Mouse (Mus musculus): ENCODE data around the gene Uba7. TPM values are rescaled to one million over a fixed set of nuclear protein-coding genes. Genes with fewer than 3 reads are reported as not detected.
"Not testable (repeated sequence)": the region's sequence is repeated elsewhere in the genome, so short reads cannot be mapped to it uniquely, and the experiment has no call there.

The Uba7 gene
- polyA plus RNA-seq, 1 experiment from 2014 or later: 20.6 TPM

DNA sequence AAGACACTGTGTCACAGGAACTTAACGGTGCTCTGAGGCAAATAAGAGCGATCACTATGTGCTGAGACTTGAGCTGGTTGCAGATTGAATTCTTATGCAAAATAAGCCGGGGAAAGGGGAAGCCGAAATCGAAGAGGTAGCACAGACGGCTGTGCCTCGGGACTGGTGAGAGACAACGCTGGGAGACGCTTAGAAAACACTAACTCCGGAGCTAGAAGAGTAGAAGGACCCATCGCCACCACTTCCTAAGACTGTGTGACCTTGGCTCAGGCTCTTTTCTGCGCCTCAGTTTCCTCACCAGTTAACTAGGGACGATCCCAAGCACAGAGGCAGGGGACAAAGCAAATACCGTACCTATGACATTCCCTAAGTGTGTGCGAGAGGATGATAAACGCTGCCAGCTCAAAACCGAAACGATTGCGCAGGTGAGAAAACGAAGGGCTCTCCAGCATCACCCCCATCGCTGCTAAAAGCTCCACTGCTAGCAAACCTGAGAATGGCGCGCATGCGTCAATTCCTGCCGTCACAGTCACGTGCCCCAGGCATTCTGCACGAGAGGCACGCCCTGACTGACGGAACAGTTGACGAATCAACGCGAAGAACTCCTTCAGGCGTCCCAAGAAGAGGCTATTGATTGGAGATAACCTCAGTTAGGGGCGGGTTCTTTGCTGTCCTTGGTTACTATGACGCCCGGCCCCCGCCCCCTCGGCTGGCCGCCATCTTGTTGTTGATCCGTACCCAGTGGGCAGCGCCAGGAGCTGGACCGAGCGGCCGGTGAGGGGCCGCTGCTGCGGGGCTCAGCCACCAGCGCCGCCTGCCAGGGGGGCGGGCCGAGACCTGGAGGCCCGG lies 26.8 kb downstream of the Uba7 start, which contains the start of gene Ip6k1:
Gene Ip6k1 (plus strand): TSS at position 580 of the 849 bp plus-strand sequence.
- WGBS: under 1% methylated on average over 51 of the region's 51 CpGs
- H3K9ac ChIP-seq (ENCODE audit: low read length): peak within 1 kb of the TSS; percentile 100
- ATAC-seq (ENCODE audit: low read depth): peak; percentile 100
- peaks cover 14% of the 10 kb centered on the region for H3K4me1 ChIP-seq (replicated peaks; ENCODE audit: control insufficient read depth, insufficient read depth, low read length)
- H3K36me3 ChIP-seq (ENCODE audit: control insufficient read depth, insufficient read depth, low read length): no peaks in the 10 kb centered on the region
- peak within 1 kb of the TSS; percentile 99 for H3K4me3 ChIP-seq (ENCODE audit: low read length)
- peak within 1 kb of the TSS; percentile 69 for H3K4me2 ChIP-seq (ENCODE audit: low read depth, low read length)
- no peaks in the 10 kb centered on the region for H3K27me3 ChIP-seq (ENCODE audit: control insufficient read depth, insufficient read depth, low read depth, low read length)
- no peaks in the 10 kb centered on the region for H3K9me3 ChIP-seq (ENCODE audit: control insufficient read depth, low read length)
- peak within 1 kb of the TSS; percentile 94 for H3K27ac ChIP-seq (ENCODE audit: low read length)

DNA sequence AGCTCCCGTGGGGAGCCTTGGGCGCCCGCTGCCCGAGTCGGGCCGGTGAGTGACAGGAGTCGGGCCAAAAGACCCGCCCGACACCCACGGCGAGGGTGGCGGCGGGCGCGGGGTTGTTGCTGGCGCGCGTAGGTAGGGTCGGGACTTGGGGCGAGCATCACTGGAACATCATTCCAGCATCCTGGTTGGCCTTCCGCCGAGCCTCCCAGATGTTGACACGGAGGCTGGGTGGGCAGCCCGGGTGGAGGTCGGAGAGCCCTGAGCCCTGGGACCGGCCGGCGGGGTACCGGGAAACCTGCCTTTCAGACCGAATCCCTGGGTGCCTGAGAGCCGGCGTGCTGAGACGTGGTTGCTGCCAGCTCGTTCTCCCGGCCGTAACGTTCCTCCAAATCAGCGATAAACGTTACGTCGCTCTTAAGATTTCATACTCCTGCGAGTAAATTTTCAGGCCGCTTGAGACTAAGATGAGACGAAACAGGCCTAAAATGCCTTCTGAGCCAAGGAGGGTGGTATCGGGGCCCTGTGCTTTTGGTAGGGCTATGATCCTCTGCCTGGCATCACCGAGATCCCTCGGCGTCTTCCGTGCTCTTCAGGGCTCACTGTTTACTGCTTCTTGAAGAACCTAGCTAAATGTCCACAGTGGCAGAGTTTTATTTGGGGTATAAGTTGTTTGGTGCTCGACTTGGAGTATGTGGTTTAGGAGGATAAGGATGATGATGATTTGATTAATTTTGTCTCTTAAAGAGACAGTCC lies 27.6 kb downstream of the Uba7 start:
- H3K4me1 ChIP-seq (replicated peaks; ENCODE audit: control insufficient read depth, insufficient read depth, low read length): peaks cover 15% of the 10 kb centered on the region
- peak; percentile 34; the same call in 1 of the 2 replicates for ATAC-seq (ENCODE audit: low read depth)
- H3K4me2 ChIP-seq (ENCODE audit: low read depth, low read length): peak overlapping the region; percentile 66
- H3K27ac ChIP-seq (ENCODE audit: low read length): peak overlapping the region; percentile 94
- peak overlapping the region; percentile 100 for H3K9ac ChIP-seq (ENCODE audit: low read length)
- H3K4me3 ChIP-seq (ENCODE audit: low read length): peak overlapping the region; percentile 99
- H3K9me3 ChIP-seq (ENCODE audit: control insufficient read depth, low read length): no peaks in the 10 kb centered on the region
- whole genome bisulfite sequencing: under 1% methylated on average over 50 of the region's 50 CpGs
- no peaks in the 10 kb centered on the region for H3K27me3 ChIP-seq (ENCODE audit: control insufficient read depth, insufficient read depth, low read depth, low read length)
- no peaks in the 10 kb centered on the region for H3K36me3 ChIP-seq (ENCODE audit: control insufficient read depth, insufficient read depth, low read length)

DNA sequence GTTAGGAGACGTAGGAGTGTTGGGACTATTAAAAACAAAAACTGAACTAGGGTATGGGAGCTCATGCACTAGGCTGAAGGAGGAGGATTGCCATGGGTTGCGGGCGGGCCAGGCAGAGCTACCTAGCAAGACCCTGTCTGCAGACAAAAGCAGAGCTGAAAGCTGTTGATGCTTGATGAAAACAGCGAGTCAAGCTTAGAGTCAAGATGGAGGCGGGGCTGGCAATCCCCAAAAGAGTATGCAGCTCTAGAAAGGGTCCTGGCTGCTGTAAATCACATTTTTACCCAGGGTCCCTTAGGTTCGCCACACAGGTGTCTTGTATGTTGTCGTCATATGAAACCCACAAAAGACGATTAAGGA lies 28.2 kb downstream of the Uba7 start:
- H3K9me3 ChIP-seq (ENCODE audit: control insufficient read depth, low read length): no peaks in the 10 kb centered on the region
- H3K27me3 ChIP-seq (ENCODE audit: control insufficient read depth, insufficient read depth, low read depth, low read length): no peaks in the 10 kb centered on the region
- peak overlapping the region; percentile 99 for H3K4me3 ChIP-seq (ENCODE audit: low read length)
- no peak for ATAC-seq (ENCODE audit: low read depth)
- peaks cover 19% of the 10 kb centered on the region for H3K4me1 ChIP-seq (replicated peaks; ENCODE audit: control insufficient read depth, insufficient read depth, low read length)
- H3K9ac ChIP-seq (ENCODE audit: low read length): peak overlapping the region; percentile 100
- peak overlapping the region; percentile 94 for H3K27ac ChIP-seq (ENCODE audit: low read length)
- peak overlapping the region; percentile 66 for H3K4me2 ChIP-seq (ENCODE audit: low read depth, low read length)
- WGBS: 13% methylated on average over 8 of the region's 8 CpGs
- H3K36me3 ChIP-seq (ENCODE audit: control insufficient read depth, insufficient read depth, low read length): no peaks in the 10 kb centered on the region

DNA sequence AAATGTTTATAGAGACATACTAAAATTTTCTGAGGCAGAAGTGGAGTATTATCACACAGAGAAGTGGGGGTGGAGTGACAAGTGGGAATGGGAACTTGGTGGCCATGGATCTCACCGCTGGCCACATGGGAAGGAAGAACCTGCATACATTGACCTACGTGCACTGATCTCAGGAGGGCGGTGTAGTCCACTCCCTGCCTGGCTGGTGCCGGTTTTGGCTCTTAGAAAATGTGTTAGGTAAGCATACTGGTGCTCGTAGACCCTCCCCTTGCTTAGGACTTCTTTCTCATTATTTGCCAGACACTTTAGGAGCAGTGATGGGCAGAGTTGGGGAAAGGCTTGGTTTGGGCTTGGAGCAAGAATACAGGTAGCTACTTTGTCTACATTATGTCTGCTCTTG lies 32.7 kb downstream of the Uba7 start:
- Histone ChIP-seq H3K27me3 (ENCODE audit: control insufficient read depth, insufficient read depth, low read depth, low read length) (no peaks in the 10 kb centered on the region), H3K36me3 (ENCODE audit: control insufficient read depth, insufficient read depth, low read length) (peaks cover 7% of the 10 kb centered on the region; the same call in 1 of the 2 replicates), H3K4me2 (ENCODE audit: low read depth, low read length) (no peak overlapping the region), H3K27ac (ENCODE audit: low read length) (no peak overlapping the region), H3K4me1 (replicated peaks; ENCODE audit: control insufficient read depth, insufficient read depth, low read length) (peaks cover 12% of the 10 kb centered on the region), H3K9me3 (ENCODE audit: control insufficient read depth, low read length) (peaks cover 2% of the 10 kb centered on the region; the same call in 1 of the 2 replicates), H3K4me3 (ENCODE audit: low read length) (no peak overlapping the region), H3K9ac (ENCODE audit: low read length) (no peak overlapping the region)
- ATAC-seq (ENCODE audit: low read depth): no peak
- WGBS: 79% methylated on average over 5 of the region's 5 CpGs

DNA sequence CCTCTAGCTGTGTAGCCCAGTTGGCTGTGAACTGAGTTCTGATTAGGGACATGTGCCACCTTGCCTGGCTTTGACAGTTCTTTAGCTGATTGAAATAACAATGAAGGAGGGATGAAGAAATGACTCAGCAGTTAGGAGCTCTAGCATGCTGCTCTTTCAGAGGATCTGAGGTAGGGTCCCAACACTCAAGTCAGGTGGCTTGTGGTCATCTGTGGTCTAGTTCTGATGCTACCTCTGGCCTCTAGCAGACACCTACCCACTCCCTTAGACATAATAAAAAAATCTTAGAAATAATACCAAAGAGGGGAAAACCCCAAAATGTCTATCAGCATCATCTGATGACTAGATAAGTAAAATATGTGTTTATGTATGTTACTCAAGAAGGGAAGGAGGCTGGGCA lies 35.1 kb downstream of the Uba7 start:
- Histone ChIP-seq H3K36me3 (ENCODE audit: control insufficient read depth, insufficient read depth, low read length) (peaks cover 10% of the 10 kb centered on the region; the same call in 1 of the 2 replicates), H3K27ac (ENCODE audit: low read length) (no peak overlapping the region), H3K9me3 (ENCODE audit: control insufficient read depth, low read length) (peaks cover 2% of the 10 kb centered on the region; the same call in 1 of the 2 replicates), H3K4me3 (ENCODE audit: low read length) (no peak overlapping the region), H3K4me2 (ENCODE audit: low read depth, low read length) (no peak overlapping the region), H3K9ac (ENCODE audit: low read length) (no peak overlapping the region), H3K27me3 (ENCODE audit: control insufficient read depth, insufficient read depth, low read depth, low read length) (no peaks in the 10 kb centered on the region), H3K4me1 (replicated peaks; ENCODE audit: control insufficient read depth, insufficient read depth, low read length) (peaks cover 5% of the 10 kb centered on the region; the same call in 1 of the 2 replicates)
- ATAC-seq (ENCODE audit: low read depth): no peak

DNA sequence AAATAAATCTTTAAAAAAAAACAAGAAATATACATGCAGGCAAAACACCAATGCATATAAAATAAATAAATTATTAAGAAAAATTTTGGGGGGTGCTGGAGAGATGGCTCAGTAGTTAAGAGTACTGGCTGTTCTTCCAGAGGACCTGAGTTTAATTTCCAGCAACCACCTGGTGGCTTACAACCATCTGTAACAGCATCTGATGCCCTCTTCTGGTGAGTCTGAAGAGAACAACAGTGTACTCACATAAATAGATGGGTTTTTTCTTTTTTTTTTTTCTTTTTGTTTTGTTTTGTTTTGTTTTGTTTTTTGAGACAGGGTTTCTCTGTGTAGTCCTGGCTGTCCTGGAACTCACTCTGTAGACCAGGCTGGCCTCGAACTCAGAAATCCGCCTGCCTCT lies 38.3 kb downstream of the Uba7 start:
- H3K27ac ChIP-seq (ENCODE audit: low read length); H3K9me3 ChIP-seq (ENCODE audit: control insufficient read depth, low read length); H3K9ac ChIP-seq (ENCODE audit: low read length); H3K4me1 ChIP-seq (replicated peaks; ENCODE audit: control insufficient read depth, insufficient read depth, low read length); H3K4me2 ChIP-seq (ENCODE audit: low read depth, low read length); H3K4me3 ChIP-seq (ENCODE audit: low read length); H3K27me3 ChIP-seq (ENCODE audit: control insufficient read depth, insufficient read depth, low read depth, low read length); ATAC-seq (ENCODE audit: low read depth): not testable (repeated sequence)
- 92% methylated on average over 2 of the region's 2 CpGs for whole genome bisulfite sequencing
- H3K36me3 ChIP-seq (ENCODE audit: control insufficient read depth, insufficient read depth, low read length): peaks cover 15% of the 10 kb centered on the region

DNA sequence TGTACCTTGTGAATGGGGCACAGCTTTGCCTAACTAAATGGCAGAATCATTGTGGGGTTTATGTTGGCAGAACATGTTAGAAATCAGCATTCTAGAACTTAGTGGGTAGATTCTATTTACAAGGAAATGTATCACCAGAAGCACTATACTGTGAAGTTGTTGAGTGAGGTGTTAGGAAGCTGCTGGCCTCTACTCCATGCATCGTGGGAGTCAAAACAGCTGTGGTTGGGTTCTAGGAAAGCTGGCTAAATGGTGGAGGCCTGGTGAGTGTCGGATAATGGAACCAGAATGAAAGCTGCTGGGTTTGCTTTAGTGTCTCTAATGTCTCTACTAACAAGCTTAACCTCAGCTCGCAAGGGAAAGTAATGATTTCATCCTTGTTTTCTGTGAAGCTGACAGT lies 41.8 kb downstream of the Uba7 start:
- H3K27ac ChIP-seq (ENCODE audit: low read length): no peak overlapping the region
- no peak for ATAC-seq (ENCODE audit: low read depth)
- no peaks in the 10 kb centered on the region for H3K4me1 ChIP-seq (replicated peaks; ENCODE audit: control insufficient read depth, insufficient read depth, low read length)
- H3K9ac ChIP-seq (ENCODE audit: low read length): no peak overlapping the region
- WGBS: 85% methylated on average over 3 of the region's 3 CpGs
- H3K27me3 ChIP-seq (ENCODE audit: control insufficient read depth, insufficient read depth, low read depth, low read length): no peaks in the 10 kb centered on the region
- H3K36me3 ChIP-seq (ENCODE audit: control insufficient read depth, insufficient read depth, low read length): peaks cover 12% of the 10 kb centered on the region
- no peak overlapping the region for H3K4me3 ChIP-seq (ENCODE audit: low read length)
- H3K9me3 ChIP-seq (ENCODE audit: control insufficient read depth, low read length): peaks cover 2% of the 10 kb centered on the region; the same call in 1 of the 2 replicates
- H3K4me2 ChIP-seq (ENCODE audit: low read depth, low read length): no peak overlapping the region

DNA sequence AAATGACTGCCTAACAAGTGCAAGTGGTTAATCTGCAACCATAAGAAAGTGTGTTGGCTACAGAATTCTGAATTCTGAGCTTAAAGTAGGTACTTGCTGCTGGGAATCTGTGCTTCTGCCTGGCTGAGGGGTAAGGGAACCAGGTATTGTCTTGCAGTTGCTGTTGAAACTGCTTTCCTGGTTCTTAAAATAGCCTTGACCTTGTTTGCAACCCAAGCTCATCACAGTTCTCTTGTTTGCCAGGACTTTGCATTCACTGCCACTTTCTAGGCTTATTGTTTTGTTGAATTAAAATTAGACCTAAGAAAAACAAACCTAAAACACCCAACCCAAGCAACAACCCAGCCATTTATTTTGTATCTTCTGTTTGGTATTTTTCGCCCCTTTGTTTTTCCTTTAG lies 45.4 kb downstream of the Uba7 start:
- ATAC-seq (ENCODE audit: low read depth): no peak
- H3K4me2 ChIP-seq (ENCODE audit: low read depth, low read length): no peak overlapping the region
- H3K36me3 ChIP-seq (ENCODE audit: control insufficient read depth, insufficient read depth, low read length): peaks cover 17% of the 10 kb centered on the region
- no peaks in the 10 kb centered on the region for H3K9me3 ChIP-seq (ENCODE audit: control insufficient read depth, low read length)
- no peaks in the 10 kb centered on the region for H3K27me3 ChIP-seq (ENCODE audit: control insufficient read depth, insufficient read depth, low read depth, low read length)
- H3K27ac ChIP-seq (ENCODE audit: low read length): no peak overlapping the region
- H3K4me1 ChIP-seq (replicated peaks; ENCODE audit: control insufficient read depth, insufficient read depth, low read length): no peaks in the 10 kb centered on the region
- 88% methylated on average over 1 of the region's 1 CpGs for WGBS
- H3K4me3 ChIP-seq (ENCODE audit: low read length): no peak overlapping the region
- no peak overlapping the region for H3K9ac ChIP-seq (ENCODE audit: low read length)

DNA sequence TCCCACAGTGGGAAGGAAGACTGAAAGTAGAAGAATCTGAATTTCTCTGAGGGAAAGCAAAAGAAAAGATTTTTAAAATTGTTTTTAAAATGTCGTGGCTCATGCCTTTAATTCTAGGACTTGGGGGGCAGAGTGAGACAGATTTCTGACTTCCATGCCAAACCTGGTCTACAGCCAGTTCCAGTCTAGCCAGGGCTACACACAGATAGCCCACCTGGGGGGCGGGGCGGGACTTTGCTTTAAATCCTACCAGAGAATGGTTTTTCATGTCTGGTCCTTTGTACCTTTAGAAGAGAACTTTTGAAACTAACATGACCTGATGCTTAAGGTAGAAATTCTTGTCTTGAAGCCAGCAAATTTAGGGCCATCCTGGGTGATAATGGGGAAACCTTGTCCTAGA lies 47.9 kb downstream of the Uba7 start:
- WGBS: 82% methylated on average over 3 of the region's 3 CpGs
- Histone ChIP-seq H3K4me2 (ENCODE audit: low read depth, low read length) (no peak overlapping the region), H3K27ac (ENCODE audit: low read length) (no peak overlapping the region), H3K4me3 (ENCODE audit: low read length) (no peak overlapping the region), H3K36me3 (ENCODE audit: control insufficient read depth, insufficient read depth, low read length) (peaks cover 32% of the 10 kb centered on the region), H3K4me1 (replicated peaks; ENCODE audit: control insufficient read depth, insufficient read depth, low read length) (no peaks in the 10 kb centered on the region), H3K27me3 (ENCODE audit: control insufficient read depth, insufficient read depth, low read depth, low read length) (no peaks in the 10 kb centered on the region), H3K9me3 (ENCODE audit: control insufficient read depth, low read length) (0 out of 2 replicates have a peak, but pooled peaks cover 2% of the 10 kb centered on the region), H3K9ac (ENCODE audit: low read length) (no peak overlapping the region)
- no peak for ATAC-seq (ENCODE audit: low read depth)
